Mouse (Mus musculus) olfactory bulb, adult 2 months (tissue): ENCODE measurements around the gene Hmgb2. TPM values are rescaled to one million over a fixed set of nuclear protein-coding genes. Genes with fewer than 3 reads are reported as not detected.

ENCODE experiments used
- H3K27ac ChIP-seq: fragments of 200-500 bp; 2 replicates; pipeline ENCODE4 v1.5.1; 2012; ENCODE audit warnings: low read depth, low read length; ENCODE audit not compliant: insufficient read depth
- H3K4me1 ChIP-seq: fragments of 200-500 bp; 2 replicates; pipeline ENCODE4 v1.6.1; 2012; ENCODE audit warnings: low read length; ENCODE audit not compliant: control insufficient read depth, insufficient read depth
- H3K4me3 ChIP-seq: fragments of 200-500 bp; 2 replicates; pipeline ENCODE4 v1.5.1; 2012; ENCODE audit warnings: mild to moderate bottlenecking, low read depth, low read length, moderate library complexity; ENCODE audit not compliant: insufficient read depth
- CTCF ChIP-seq: fragments of 200-500 bp; IDR thresholded peaks from 2 replicates; pipeline ENCODE4 v1.5.1; 2012; ENCODE audit warnings: low read depth, mild to moderate bottlenecking, low read length, moderate library complexity; ENCODE audit not compliant: insufficient read depth
- POLR2A ChIP-seq: fragments of 200-500 bp; IDR thresholded peaks from 2 replicates; pipeline ENCODE4 v1.6.1; 2012; ENCODE audit warnings: mild to moderate bottlenecking, low read depth, low read length, moderate library complexity; ENCODE audit not compliant: insufficient read depth
- WGBS: fragments of 180-500 bp; shearing (Covaris S2); methylation state at CpG from one replicate; pipeline ENCODE4 v1.1.7; 2018; 5-methylcytosine and 5-hydroxymethylcytosine counted together
- polyA plus RNA-seq: library from polyadenylated mRNA; stranded (reverse); fragments of >200 nt; gene quantifications from 2 replicates; pipeline ENCODE4 v1.2.4, GENCODE M21; 2012; ENCODE audit warnings: low replicate concordance; ENCODE audit not compliant: missing spikeins, insufficient read depth, insufficient read length

Gene Hmgb2
- polyA plus RNA-seq, 1 experiment, result not detected

GRCm38 (mm10) chr8:57520186-57520786 is 8.6 kb downstream of the Hmgb2 start:
- H3K4me1 ChIP-seq, result no peaks in the 10 kb centered on the region
- TF ChIP-seq POLR2A, result no peak
- H3K4me3 ChIP-seq, result no peak overlapping the region
- WGBS, result 83% methylated on average over 12 of the region's 12 CpGs
- H3K27ac ChIP-seq, result no peak overlapping the region

DNA sequence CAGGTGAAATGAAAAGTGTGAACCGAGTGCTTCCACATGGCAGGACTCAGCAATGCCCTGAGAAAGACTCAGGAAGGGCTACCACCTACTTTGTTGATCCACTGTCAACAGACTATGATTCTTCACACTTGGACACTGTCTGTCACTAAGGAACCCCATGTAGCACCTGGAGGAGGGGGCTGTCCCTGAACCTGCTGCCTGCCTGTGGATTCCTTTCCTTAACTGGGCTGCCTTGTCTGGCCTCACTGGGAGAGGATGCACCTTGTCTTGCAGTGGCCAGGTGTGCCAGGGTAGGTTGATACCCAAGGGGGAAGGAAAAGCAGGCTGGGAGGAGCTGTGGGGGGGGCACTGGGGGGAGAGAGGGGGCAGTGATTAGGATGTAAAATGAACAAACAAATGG is 16.3 kb downstream of the Hmgb2 start:
- Histone ChIP-seq H3K4me3 (no peak overlapping the region), H3K4me1 (no peaks in the 10 kb centered on the region), H3K27ac (no peak overlapping the region)
- 94% methylated on average over 1 of the region's 1 CpGs for WGBS
- TF ChIP-seq CTCF (no peak), POLR2A (no peak)

DNA sequence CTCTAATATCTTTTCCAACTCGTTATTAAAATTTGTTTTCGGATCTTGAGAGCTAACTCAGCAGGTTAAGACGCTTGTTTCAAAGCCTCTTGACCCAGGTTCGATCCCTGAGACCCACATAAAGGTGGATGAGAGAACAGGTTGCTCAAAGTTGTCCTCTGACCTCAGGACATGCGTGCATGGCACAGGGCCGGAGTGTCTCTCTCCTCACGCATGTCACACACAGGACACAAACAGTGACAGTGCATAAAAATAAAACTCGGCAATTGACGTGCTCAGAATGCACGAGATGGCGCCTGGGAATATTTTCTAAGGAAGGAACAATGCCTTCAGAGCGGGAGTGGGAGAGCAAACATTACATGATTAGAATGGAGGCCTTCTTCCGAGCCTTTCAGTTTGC is 18.5 kb downstream of the Hmgb2 start:
- H3K27ac ChIP-seq, result no peak overlapping the region
- TF ChIP-seq CTCF (no peak), POLR2A (no peak)
- WGBS, result 84% methylated on average over 13 of the region's 13 CpGs
- no peaks in the 10 kb centered on the region for H3K4me1 ChIP-seq
- H3K4me3 ChIP-seq, result no peak overlapping the region

DNA sequence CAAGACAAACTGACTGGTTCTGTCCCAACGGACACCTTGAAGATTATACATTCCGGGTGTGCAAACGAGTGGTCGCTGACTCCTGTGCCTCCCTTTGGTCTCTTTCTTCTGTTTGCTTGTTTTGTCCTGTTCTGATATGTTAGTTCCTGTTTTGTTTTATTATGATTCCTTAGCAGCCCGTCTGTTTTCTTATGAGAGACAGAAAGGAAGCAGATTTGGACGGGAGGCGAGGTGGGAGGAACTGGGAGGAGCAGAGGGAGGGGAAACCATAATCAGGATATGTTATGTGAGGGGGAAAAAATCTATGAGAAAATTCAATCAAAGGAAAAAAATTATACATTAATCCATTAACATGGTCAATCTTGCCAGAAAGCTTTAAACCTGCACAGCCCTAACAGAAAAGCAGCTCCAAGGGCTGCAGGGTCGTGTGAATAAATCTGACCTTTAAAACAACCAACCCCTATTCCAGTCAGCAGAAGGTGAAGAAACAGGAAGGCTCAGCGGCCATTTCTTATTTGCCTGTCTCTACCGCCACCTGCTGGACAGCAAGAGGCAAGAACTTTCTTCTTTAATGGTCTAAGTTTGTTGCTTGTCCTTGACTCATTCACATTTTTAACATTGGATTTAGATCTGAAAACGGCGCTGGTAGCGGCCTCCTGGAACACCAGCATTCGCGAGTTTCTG is 19.1 kb downstream of the Hmgb2 start:
- WGBS, result 21% methylated on average over 15 of the region's 15 CpGs
- no peak overlapping the region for H3K4me3 ChIP-seq
- no peak overlapping the region for H3K27ac ChIP-seq

DNA sequence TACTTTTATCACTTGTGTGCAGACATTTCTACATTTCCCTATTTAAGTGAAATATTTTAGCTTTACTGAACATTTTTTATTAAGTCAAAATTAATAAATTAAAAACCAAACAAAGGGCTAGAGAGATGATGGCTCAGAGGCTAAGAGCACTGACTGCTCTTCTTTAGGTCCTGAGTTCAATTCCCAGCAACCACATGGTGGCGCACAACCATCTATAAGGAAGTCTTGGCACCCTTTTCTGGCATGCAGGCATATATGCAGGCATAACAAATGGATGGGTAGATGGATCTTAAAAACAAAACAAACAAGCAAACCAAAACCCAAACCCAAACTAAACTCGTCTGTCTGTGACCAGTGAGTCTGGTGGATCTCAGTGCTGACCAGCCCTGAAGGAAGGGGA is 20.5 kb downstream of the Hmgb2 start:
- Histone ChIP-seq H3K4me1 (no peaks in the 10 kb centered on the region), H3K4me3 (no peak overlapping the region), H3K27ac (no peak overlapping the region)
- TF ChIP-seq CTCF (no peak), POLR2A (no peak)
- 76% methylated on average over 2 of the region's 2 CpGs for WGBS

More for the DNA sequence above, 19.1 kb downstream of the Hmgb2 start:
- no peaks in the 10 kb centered on the region for H3K4me1 ChIP-seq
- TF ChIP-seq POLR2A (no peak), CTCF (no peak)

- H3K4me1 ChIP-seq, result no peaks in the 10 kb centered on the region
- 97% methylated on average over 4 of the region's 4 CpGs for WGBS
- H3K27ac ChIP-seq, result no peak overlapping the region
- H3K4me3 ChIP-seq, result no peak overlapping the region
- no peak for TF ChIP-seq CTCF
- no peak for TF ChIP-seq POLR2A
These were observed 21.4 kb downstream of the Hmgb2 start for GRCm38 (mm10) chr8:57533106-57533505.

GRCm38 (mm10) chr8:57534495-57534894 is 22.8 kb downstream of the Hmgb2 start:
- TF ChIP-seq POLR2A, result no peak
- TF ChIP-seq CTCF, result no peak
- Histone ChIP-seq H3K4me3 (no peak overlapping the region), H3K4me1 (no peaks in the 10 kb centered on the region), H3K27ac (no peak overlapping the region)
- 80% methylated on average over 4 of the region's 4 CpGs for WGBS

DNA sequence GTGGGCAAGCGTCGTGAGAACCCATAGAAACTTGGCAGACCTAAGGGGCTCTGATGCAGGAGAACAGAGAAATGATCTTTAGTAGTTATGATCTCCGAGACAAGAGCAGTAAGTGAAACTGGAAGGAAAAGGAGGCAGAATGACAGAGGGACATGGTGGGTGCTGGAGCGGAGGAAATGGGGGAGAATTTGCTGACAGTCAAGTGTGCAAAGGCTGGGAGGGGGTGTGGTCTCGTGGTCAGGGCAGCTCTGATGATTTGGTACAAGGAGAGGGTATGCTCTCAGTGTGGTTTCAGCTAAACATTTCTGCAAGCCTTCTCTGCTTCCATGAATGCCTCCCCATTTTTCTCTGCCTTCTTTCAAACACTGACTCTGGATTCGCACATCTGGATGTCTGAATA is 24.5 kb downstream of the Hmgb2 start:
- no peaks in the 10 kb centered on the region for H3K4me1 ChIP-seq
- WGBS, result 94% methylated on average over 6 of the region's 6 CpGs
- H3K27ac ChIP-seq, result no peak overlapping the region
- H3K4me3 ChIP-seq, result no peak overlapping the region
- no peak for TF ChIP-seq CTCF
- TF ChIP-seq POLR2A, result no peak

- H3K4me1 ChIP-seq, result no peaks in the 10 kb centered on the region
- 95% methylated on average over 7 of the region's 7 CpGs for WGBS
- no peak overlapping the region for H3K27ac ChIP-seq
- TF ChIP-seq POLR2A (no peak), CTCF (no peak)
- H3K4me3 ChIP-seq, result no peak overlapping the region
These were observed 26.9 kb downstream of the Hmgb2 start for GRCm38 (mm10) chr8:57538601-57539000.
